Mouse (Mus musculus) hindlimb bud, embryonic 11.5 days (tissue): ENCODE data around the gene Timm8b.
"Not testable (repeated sequence)": the region's sequence is repeated elsewhere in the genome, so short reads cannot be mapped to it uniquely, and the experiment has no call there.

ENCODE experiments used
- DNase-seq: peaks from one replicate; pipeline ENCODE4 v3.0.0-alpha.2; 2012; ENCODE audit warnings: low read depth, low spot score; ENCODE audit errors: extremely low spot score

The Timm8b gene

DNA sequence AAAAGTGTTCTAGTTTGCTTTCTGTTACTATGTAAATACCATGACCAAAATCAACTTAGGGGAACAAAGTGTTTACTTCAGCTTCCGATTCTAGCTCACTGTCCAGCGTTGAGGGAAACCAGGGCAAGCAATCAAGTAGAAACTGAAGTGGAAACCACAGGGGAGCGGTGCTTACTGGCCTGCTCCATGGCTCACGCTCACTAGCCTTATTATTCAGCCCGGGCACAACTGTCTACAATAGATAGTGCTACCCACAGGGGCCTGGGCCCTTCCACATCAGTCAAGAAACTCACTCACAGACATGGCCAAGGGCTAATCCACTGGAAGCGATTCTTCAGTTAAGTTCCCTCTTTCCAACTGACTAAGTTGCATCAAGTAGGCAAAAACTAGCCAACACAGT, 2.2 kb upstream of the Timm8b start:
- DNase-seq: no peak

- DNase-seq: no peak
Measured at GRCm38 (mm10) chr9:50602055-50602845, 1.5 kb upstream of the Timm8b start.

- DNase-seq: no peak
Measured at GRCm38 (mm10) chr9:50603998-50604324, 251 bp downstream of the Timm8b start.

GRCm38 (mm10) chr9:50604338-50604737, 628 bp downstream of the Timm8b start:
- DNase-seq: no peak

DNA sequence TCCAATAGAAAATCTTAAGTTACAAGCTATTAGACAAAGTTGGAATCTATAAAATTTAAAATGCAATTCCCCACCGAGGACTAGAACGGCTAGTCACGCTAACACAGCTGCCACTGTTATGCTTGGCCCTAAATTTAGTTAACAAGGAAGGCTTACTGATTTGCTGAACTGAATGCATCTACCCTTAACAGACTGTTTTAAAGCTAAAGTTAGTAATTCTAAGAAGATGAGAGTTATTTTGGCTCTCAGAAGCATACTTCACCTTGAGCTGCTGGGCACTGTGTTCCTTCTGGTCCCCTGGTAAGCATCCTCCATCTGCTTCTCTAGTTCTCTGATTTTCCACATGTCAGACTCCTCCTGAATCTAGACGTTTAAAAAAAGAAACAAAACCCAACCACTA, 8.4 kb downstream of the Timm8b start:
- no peak for DNase-seq

DNA sequence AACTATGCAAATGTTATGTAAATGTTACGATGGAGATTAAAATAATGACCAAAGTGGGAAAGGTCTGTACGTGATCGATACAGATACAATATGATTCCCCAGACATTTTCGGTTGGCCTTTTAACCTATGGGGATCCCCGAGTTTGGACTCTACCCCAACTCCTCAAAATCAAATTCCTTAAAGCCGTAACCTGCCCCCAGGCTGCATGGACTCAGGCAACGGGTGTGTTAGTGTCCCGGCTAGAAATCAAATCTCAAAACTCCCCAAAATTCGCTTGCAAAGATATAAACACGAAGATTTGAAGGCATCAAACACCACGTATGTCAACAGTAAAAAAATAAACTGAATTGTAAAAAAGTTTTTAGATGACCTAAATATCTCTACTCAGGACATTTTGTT, 12.5 kb downstream of the Timm8b start:
- no peak for DNase-seq

- peak; percentile 89 for DNase-seq
Measured at GRCm38 (mm10) chr9:50616766-50617603, 13.3 kb downstream of the Timm8b start, which contains the start of the genes Pih1d2 and Nkapd1. Gene Pih1d2 (plus strand): TSS chr9:50617321. Gene Nkapd1 (minus strand): TSS chr9:50617464.

GRCm38 (mm10) chr9:50617794-50618330, 14.2 kb downstream of the Timm8b start:
- no peak for DNase-seq

DNA sequence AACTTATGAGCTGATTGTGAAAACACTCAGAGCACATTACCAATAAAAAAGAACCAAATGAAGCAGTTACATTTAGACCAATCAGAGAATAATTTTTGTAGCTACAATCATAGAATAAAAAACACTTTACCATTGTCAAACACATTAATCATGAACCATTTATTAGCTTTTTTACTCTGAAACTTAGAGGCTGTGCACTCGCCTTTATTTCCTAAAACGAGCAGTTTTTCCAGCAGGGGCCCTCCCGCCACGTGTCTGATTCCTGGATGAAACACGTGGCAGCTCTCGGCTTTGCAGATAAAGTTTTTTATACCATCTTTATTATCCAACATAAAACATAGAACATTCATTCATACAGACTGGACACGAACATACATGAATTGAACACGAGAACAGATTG, 27.2 kb downstream of the Timm8b start:
- not testable (repeated sequence) for DNase-seq

- DNase-seq: no peak
Measured at GRCm38 (mm10) chr9:50632016-50632688, 28.4 kb downstream of the Timm8b start.

DNA sequence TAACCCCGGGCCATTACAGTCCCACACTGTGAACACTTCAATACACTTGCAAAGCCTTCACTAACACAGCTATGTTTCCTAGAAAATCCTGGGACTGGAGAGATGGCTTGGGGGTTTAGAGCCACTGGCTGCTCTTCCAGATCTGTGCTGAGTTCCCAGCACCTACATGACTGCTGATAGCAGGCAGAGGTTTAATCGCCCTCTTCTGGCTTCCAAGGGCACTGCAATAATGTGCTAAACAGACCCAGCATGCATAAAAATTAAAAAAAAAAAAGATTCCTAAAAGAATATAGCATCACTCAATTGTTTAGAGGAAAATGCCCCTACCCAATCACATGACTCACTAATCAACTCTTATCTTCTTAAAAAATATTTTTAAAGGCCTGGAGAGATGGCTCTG, 29.3 kb downstream of the Timm8b start:
- no peak for DNase-seq

DNA sequence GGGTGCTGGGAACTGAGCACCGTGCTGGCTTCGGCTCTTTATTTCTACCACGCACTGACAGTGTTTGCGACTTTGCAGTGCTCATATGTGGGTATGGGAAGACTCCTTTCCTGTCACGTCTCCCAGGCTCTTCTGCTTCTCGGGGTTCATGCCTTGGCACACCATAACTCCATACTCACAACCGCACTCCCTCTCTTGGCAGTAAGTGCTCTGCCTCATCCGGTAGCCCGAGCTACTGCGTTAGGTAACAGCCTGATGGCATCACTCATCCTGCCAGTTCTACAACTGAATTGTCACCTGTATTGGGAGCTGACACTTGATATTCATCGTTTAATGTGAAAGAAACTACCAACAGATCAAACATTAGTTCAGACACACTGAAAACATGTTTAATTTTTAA, 30.6 kb downstream of the Timm8b start:
- no peak for DNase-seq

DNA sequence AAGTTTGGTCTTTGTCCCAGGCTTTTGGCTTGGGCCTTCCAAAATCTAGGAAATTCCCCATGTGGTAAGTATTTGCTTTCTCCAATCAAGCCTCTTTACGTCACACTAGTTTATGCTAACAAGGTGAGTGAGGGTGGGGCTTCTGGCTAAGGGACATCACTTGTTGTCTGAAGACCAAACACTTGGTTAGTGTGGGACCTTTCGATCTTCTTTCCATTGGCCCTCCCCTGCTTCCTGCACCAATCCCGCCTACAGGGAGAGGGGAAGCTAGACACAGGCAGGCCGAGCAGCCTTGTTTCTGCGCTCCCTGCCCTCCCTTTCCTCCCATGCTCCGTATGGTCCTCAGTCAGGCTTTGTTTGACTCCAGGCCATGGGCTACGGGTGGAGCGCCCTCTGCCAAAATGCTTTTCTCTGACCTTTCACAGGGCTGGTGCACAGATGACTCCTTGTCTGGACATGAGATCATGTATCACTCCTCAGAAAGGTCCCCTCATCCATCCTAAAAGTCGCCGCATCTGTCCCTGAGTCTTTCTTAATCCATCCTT, 43.2 kb downstream of the Timm8b start:
- no peak for DNase-seq

GRCm38 (mm10) chr9:50650503-50650902, 46.8 kb downstream of the Timm8b start:
- DNase-seq: no peak
